Mouse (Mus musculus): ENCODE results near the gene Hoxd1.

Gene Hoxd1

GRCm38 (mm10) chr2:74748436-74748995, 14.3 kb upstream of the Hoxd1 start:
- DNase-seq (ENCODE audit: low spot score in 2 of 2), result no peak

GRCm38 (mm10) chr2:74749337-74750121, 13.3 kb upstream of the Hoxd1 start:
- DNase-seq (ENCODE audit: low spot score in 2 of 2), result no peak

- no peak for DNase-seq (ENCODE audit: low spot score in 2 of 2)
Observed at GRCm38 (mm10) chr2:74750731-74751250, 12.0 kb upstream of the Hoxd1 start.

- no peak for DNase-seq (ENCODE audit: low spot score in 2 of 2)
Observed at GRCm38 (mm10) chr2:74751861-74752260, 10.9 kb upstream of the Hoxd1 start.

GRCm38 (mm10) chr2:74752431-74753174, 10.2 kb upstream of the Hoxd1 start:
- no peak for DNase-seq (ENCODE audit: low spot score in 2 of 2)

- DNase-seq (ENCODE audit: low spot score in 2 of 2), result no peak
Observed at GRCm38 (mm10) chr2:74753175-74753523, 9.6 kb upstream of the Hoxd1 start.

GRCm38 (mm10) chr2:74753711-74754110, 9.1 kb upstream of the Hoxd1 start:
- no peak for DNase-seq (ENCODE audit: low spot score in 2 of 2)

GRCm38 (mm10) chr2:74760146-74760545, 2.6 kb upstream of the Hoxd1 start:
- DNase-seq (ENCODE audit: low spot score in 2 of 2), result no peak

- DNase-seq (ENCODE audit: low spot score in 2 of 2), result no peak
Observed at GRCm38 (mm10) chr2:74761941-74762340, 839 bp upstream of the Hoxd1 start.

- DNase-seq (ENCODE audit: low spot score in 2 of 2), result no peak
Observed at GRCm38 (mm10) chr2:74763245-74763735, 510 bp downstream of the Hoxd1 start.

- no peak for DNase-seq (ENCODE audit: low spot score in 2 of 2)
Observed at GRCm38 (mm10) chr2:74763976-74764375, 1.2 kb downstream of the Hoxd1 start.

- no peak for DNase-seq (ENCODE audit: low spot score in 2 of 2)
Observed at GRCm38 (mm10) chr2:74774359-74774758, 11.6 kb downstream of the Hoxd1 start.

- no peak for DNase-seq (ENCODE audit: low spot score in 2 of 2)
Observed at GRCm38 (mm10) chr2:74777536-74778275, 14.9 kb downstream of the Hoxd1 start.

- DNase-seq (ENCODE audit: low spot score in 2 of 2), result no peak
Observed at GRCm38 (mm10) chr2:74781386-74781785, 18.6 kb downstream of the Hoxd1 start.

GRCm38 (mm10) chr2:74795531-74795930, 32.8 kb downstream of the Hoxd1 start:
- DNase-seq (ENCODE audit: low spot score in 2 of 2), result no peak

- DNase-seq (ENCODE audit: low spot score in 2 of 2), result no peak
Observed at GRCm38 (mm10) chr2:74808431-74808830, 45.7 kb downstream of the Hoxd1 start.
